Mouse (Mus musculus) MEL (cell line): ENCODE results near the gene Tm4sf5. TPM values are rescaled to one million over a fixed set of nuclear protein-coding genes. Genes with fewer than 3 reads are reported as not detected.
A peak's percentile ranks its signal among the peaks of the same experiment; 100 is the strongest.

Experiments
- DNase-seq: peaks from one replicate; pipeline ENCODE4 v3.0.0; 2011; ENCODE audit warnings: low read depth, low spot score
- H3K27ac ChIP-seq: 2 replicates; pipeline ENCODE4 v1.5.1; 2012; ENCODE audit warnings: low read depth, mild to moderate bottlenecking, control low read depth, low read length, moderate library complexity; ENCODE audit not compliant: control insufficient read depth
- H3K27me3 ChIP-seq, 2 experiments: fragments of 150-350 bp in 1 of 2; sonication (generic) in 1 of 2; 2 replicates each; pipeline ENCODE4 v1.6.1; 2012; ENCODE audit warnings: low read length in 2 of 2, mild to moderate bottlenecking in 2 of 2, improper control_type of control experiment in 1 of 2, moderate library complexity in 1 of 2; ENCODE audit not compliant: insufficient read depth in 2 of 2, control insufficient read depth in 1 of 2
- H3K36me3 ChIP-seq, 2 experiments: 2 replicates each; pipeline ENCODE4 v1.6.1; 2012 to 2014; ENCODE audit warnings: low read length in 2 of 2, improper control_type of control experiment in 1 of 2, inconsistent platforms in 1 of 2, mild to moderate bottlenecking in 1 of 2; ENCODE audit not compliant: insufficient read depth in 2 of 2, control insufficient read depth in 1 of 2
- H3K4me1 ChIP-seq, 2 experiments: fragments of 150-350 bp in 1 of 2; sonication (generic) in 1 of 2; 2 replicates each; pipeline ENCODE4 v1.6.1; 2012; ENCODE audit warnings: low read length in 2 of 2, improper control_type of control experiment in 1 of 2, mild to moderate bottlenecking in 1 of 2; ENCODE audit not compliant: insufficient read depth in 2 of 2, control insufficient read depth in 1 of 2
- H3K4me3 ChIP-seq, 2 experiments: fragments of 150-350 bp in 1 of 2; sonication (generic) in 1 of 2; 2 replicates each; pipeline ENCODE4 v1.5.1; 2012; ENCODE audit warnings: low read depth in 2 of 2, low read length in 2 of 2, mild to moderate bottlenecking in 2 of 2, moderate library complexity in 2 of 2, control low read depth in 1 of 2, improper control_type of control experiment in 1 of 2; ENCODE audit not compliant: control insufficient read depth in 1 of 2, insufficient read depth in 1 of 2
- H3K79me2 ChIP-seq: 2 replicates; pipeline ENCODE4 v1.6.1; 2012; ENCODE audit warnings: mild to moderate bottlenecking, low read length, moderate library complexity; ENCODE audit not compliant: control insufficient read depth, poor library complexity, insufficient read depth
- H3K9ac ChIP-seq: 2 replicates; pipeline ENCODE4 v1.6.1; 2012; ENCODE audit warnings: low read depth, mild to moderate bottlenecking, control low read depth, low read length, moderate library complexity; ENCODE audit not compliant: control insufficient read depth, poor library complexity, severe bottlenecking
- H3K9me3 ChIP-seq: fragments of 150-350 bp; sonication (generic); replicated peaks from 2 replicates; pipeline ENCODE4 v1.6.1; 2012; ENCODE audit warnings: mild to moderate bottlenecking, low read length, improper control_type of control experiment, moderate library complexity; ENCODE audit not compliant: insufficient read depth
- BHLHE40 ChIP-seq: IDR thresholded peaks from 2 replicates; pipeline ENCODE4 v1.6.1; 2012; ENCODE audit warnings: low read depth, mild to moderate bottlenecking, inconsistent platforms, low read length, improper control_type of control experiment, borderline replicate concordance
- CHD2 ChIP-seq: IDR thresholded peaks from 2 replicates; pipeline ENCODE4 v1.6.1; 2011; ENCODE audit warnings: low read length, improper control_type of control experiment
- CTCF ChIP-seq, 3 experiments: IDR thresholded peaks in 2 of 3; conservative IDR thresholded peaks in 1 of 3; 2 replicates each; pipeline ENCODE4 v1.5.1; 2011 to 2012; ENCODE audit warnings: low read length in 3 of 3, low read depth in 2 of 3, mild to moderate bottlenecking in 2 of 3, improper control_type of control experiment in 1 of 3, inconsistent platforms in 1 of 3, mixed read lengths in 1 of 3, moderate library complexity in 1 of 3; ENCODE audit not compliant: control insufficient read depth in 1 of 3, insufficient read depth in 1 of 3, poor library complexity in 1 of 3, severe bottlenecking in 1 of 3
- EP300 ChIP-seq, 2 experiments: IDR thresholded peaks; 2 replicates each; pipeline ENCODE4 v1.6.1; 2011; ENCODE audit warnings: improper control_type of control experiment in 2 of 2, low read length in 2 of 2, low read depth in 1 of 2, mild to moderate bottlenecking in 1 of 2
- ETS1 ChIP-seq: IDR thresholded peaks from 2 replicates; pipeline ENCODE4 v1.6.1; 2012; ENCODE audit warnings: low read depth, mild to moderate bottlenecking, inconsistent platforms, low read length, improper control_type of control experiment, moderate library complexity
- HCFC1 ChIP-seq: IDR thresholded peaks from 2 replicates; pipeline ENCODE4 v1.6.1; 2012; ENCODE audit warnings: low read depth, mild to moderate bottlenecking, inconsistent platforms, low read length, improper control_type of control experiment, moderate library complexity
- JUND ChIP-seq: IDR thresholded peaks from 2 replicates; pipeline ENCODE4 v1.6.1; 2011; ENCODE audit warnings: low read depth, mild to moderate bottlenecking, improper control_type of control experiment, low read length
- MAFK ChIP-seq: IDR thresholded peaks from 2 replicates; pipeline ENCODE4 v1.6.1; 2011; ENCODE audit warnings: low read depth, mild to moderate bottlenecking, low read length, improper control_type of control experiment, borderline replicate concordance
- MAX ChIP-seq: IDR thresholded peaks from 2 replicates; pipeline ENCODE4 v1.6.1; 2011; ENCODE audit warnings: low read length, improper control_type of control experiment
- MXI1 ChIP-seq: IDR thresholded peaks from 2 replicates; pipeline ENCODE4 v1.6.1; 2011; ENCODE audit warnings: mild to moderate bottlenecking, low read depth, low read length, improper control_type of control experiment
- NELFE ChIP-seq: IDR thresholded peaks from 2 replicates; pipeline ENCODE4 v1.6.1; 2011; ENCODE audit warnings: low read depth, low read length, improper control_type of control experiment
- NRF1 ChIP-seq: IDR thresholded peaks from 2 replicates; pipeline ENCODE4 v1.6.1; 2014; ENCODE audit warnings: low read depth, mild to moderate bottlenecking, inconsistent platforms, low read length, improper control_type of control experiment, moderate library complexity; ENCODE audit not compliant: poor library complexity, insufficient read depth, severe bottlenecking
- POLR2A ChIP-seq, 2 experiments: IDR thresholded peaks; 2 replicates each; pipeline ENCODE4 v1.6.1; 2011 to 2012; ENCODE audit warnings: low read length in 2 of 2, mild to moderate bottlenecking in 2 of 2, control low read depth in 1 of 2, improper control_type of control experiment in 1 of 2, low read depth in 1 of 2, moderate library complexity in 1 of 2; ENCODE audit not compliant: control insufficient read depth in 1 of 2, insufficient read depth in 1 of 2, poor library complexity in 1 of 2
- POLR2AphosphoS2 ChIP-seq: IDR thresholded peaks from 2 replicates; pipeline ENCODE4 v1.6.1; 2011; ENCODE audit warnings: low read length, improper control_type of control experiment
- POLR2AphosphoS5 ChIP-seq: IDR thresholded peaks from 2 replicates; pipeline ENCODE4 v1.6.1; 2012; ENCODE audit warnings: low read depth, borderline replicate concordance, mild to moderate bottlenecking, inconsistent platforms, low read length, moderate library complexity, mixed read lengths
- RAD21 ChIP-seq: IDR thresholded peaks from 2 replicates; pipeline ENCODE4 v1.6.1; 2011; ENCODE audit warnings: mild to moderate bottlenecking, low read depth, low read length, improper control_type of control experiment
- SMC3 ChIP-seq: IDR thresholded peaks from 2 replicates; pipeline ENCODE4 v1.6.1; 2011; ENCODE audit warnings: low read depth, low read length, improper control_type of control experiment
- TAL1 ChIP-seq: IDR thresholded peaks from 2 replicates; pipeline ENCODE4 v1.6.1; 2012; ENCODE audit warnings: mild to moderate bottlenecking, inconsistent platforms, low read length, moderate library complexity, mixed read lengths
- TBP ChIP-seq: IDR thresholded peaks from 2 replicates; pipeline ENCODE4 v1.8.0; 2011; ENCODE audit warnings: low read depth, low read length, improper control_type of control experiment
- USF1 ChIP-seq: IDR thresholded peaks from 2 replicates; pipeline ENCODE4 v1.6.1; 2014; ENCODE audit warnings: low read depth, mild to moderate bottlenecking, inconsistent platforms, low read length, improper control_type of control experiment, moderate library complexity
- USF2 ChIP-seq, 2 experiments: IDR thresholded peaks; 2 replicates each; pipeline ENCODE4 v1.6.1; 2011 to 2012; ENCODE audit warnings: improper control_type of control experiment in 2 of 2, low read length in 2 of 2, borderline replicate concordance in 1 of 2, inconsistent platforms in 1 of 2, low read depth in 1 of 2, mild to moderate bottlenecking in 1 of 2; ENCODE audit not compliant: insufficient read depth in 1 of 2
- ZC3H11A ChIP-seq: IDR thresholded peaks from 2 replicates; pipeline ENCODE4 v1.6.1; 2012; ENCODE audit warnings: low read depth, mild to moderate bottlenecking, inconsistent platforms, low read length, improper control_type of control experiment
- ZKSCAN1 ChIP-seq: IDR thresholded peaks from 2 replicates; pipeline ENCODE4 v1.6.1; 2012; ENCODE audit warnings: low read depth, mild to moderate bottlenecking, inconsistent platforms, low read length, improper control_type of control experiment, moderate library complexity
- ZMIZ1 ChIP-seq: IDR thresholded peaks from 2 replicates; pipeline ENCODE4 v1.6.1; 2012; ENCODE audit warnings: low read depth, mild to moderate bottlenecking, inconsistent platforms, low read length, improper control_type of control experiment, moderate library complexity
- polyA plus RNA-seq, 2 experiments: library from polyadenylated mRNA; stranded (reverse) in 1 of 2; unstranded in 1 of 2; fragments of >175 nt in 1 of 2; fragments of >200 nt in 1 of 2; gene quantifications; 2 replicates each; pipeline versions ENCODE4 v1.2.1 to v1.2.4; 2012; ENCODE audit warnings: low replicate concordance in 2 of 2, low read depth in 1 of 2; ENCODE audit not compliant: insufficient read length in 2 of 2, insufficient read depth in 1 of 2, missing spikeins in 1 of 2
- total RNA-seq: library from RNA; depleted of rRNA; stranded (reverse); fragments of 300-350 nt; gene quantifications from 2 replicates; pipeline ENCODE4 v1.2.3, GENCODE M21; 2012

Gene Tm4sf5
- total and polyA plus RNA-seq, 3 experiments, result 0.21 to 0.27 TPM; not detected in 1

DNA sequence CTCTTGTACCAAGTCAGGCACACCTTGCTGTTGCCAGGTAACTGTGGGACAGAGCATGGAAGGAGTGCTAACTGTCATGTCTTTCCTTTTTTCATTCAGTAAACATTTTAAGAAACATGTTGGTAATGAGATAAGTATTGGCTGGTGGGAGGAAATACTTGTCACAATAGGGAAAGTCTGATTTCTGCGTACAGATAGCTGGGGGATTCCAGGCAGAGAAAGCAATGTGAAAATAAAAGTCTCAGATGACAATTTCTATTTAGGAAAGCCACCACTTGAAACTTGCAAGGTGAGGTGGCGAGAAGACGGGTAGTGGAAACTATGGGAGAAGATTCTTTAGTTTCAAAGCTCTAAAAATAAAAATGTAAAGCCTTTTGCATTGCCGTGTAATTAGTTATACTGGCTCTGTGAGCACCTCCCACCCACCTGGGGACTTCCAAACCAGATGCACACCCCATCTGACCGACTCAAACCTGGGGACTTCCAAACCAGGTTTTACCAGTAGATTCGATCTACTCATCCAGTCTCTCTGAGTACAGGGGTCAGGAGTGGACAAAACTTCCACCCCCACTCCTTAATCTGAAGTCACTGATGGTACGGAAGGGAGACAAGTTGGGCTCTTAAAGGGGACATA lies 7.8 kb downstream of the Tm4sf5 start (continued):
- no peak for TF ChIP-seq USF1
- TF ChIP-seq NELFE, result no peak
- no peak for TF ChIP-seq USF2 (IDR thresholded peaks at IDR 0.05; ENCODE audit: borderline replicate concordance in 1 of 2, insufficient read depth in 1 of 2, low read depth in 1 of 2, low read length in 2 of 2)
- TF ChIP-seq MAFK, result no peak
- TF ChIP-seq CHD2, result no peak
- TF ChIP-seq ZC3H11A, result peak; percentile 4; the same call in 1 of the 2 replicates
- TF ChIP-seq JUND, result no peak
- peak; percentile 63 for TF ChIP-seq MXI1
- peak; percentile 88 for TF ChIP-seq EP300 (IDR thresholded peaks at IDR 0.05; ENCODE audit: low read depth in 1 of 2, low read length in 2 of 2)
- no peak for TF ChIP-seq TBP
- no peak for TF ChIP-seq ZMIZ1
- no peak for TF ChIP-seq RAD21
- TF ChIP-seq BHLHE40, result no peak
- TF ChIP-seq TAL1, result no peak
- TF ChIP-seq ZKSCAN1, result no peak
- TF ChIP-seq POLR2A (IDR thresholded peaks at IDR 0.05; ENCODE audit: control insufficient read depth in 1 of 2, insufficient read depth in 1 of 2, low read depth in 1 of 2, low read length in 2 of 2, poor library complexity in 1 of 2), result no peak
- no peak for TF ChIP-seq POLR2AphosphoS5
- no peak; the same call in 1 of the 2 replicates for TF ChIP-seq MAX
- TF ChIP-seq HCFC1, result no peak
- no peak for TF ChIP-seq POLR2AphosphoS2
- no peak for TF ChIP-seq SMC3
- no peak for TF ChIP-seq NRF1

DNA sequence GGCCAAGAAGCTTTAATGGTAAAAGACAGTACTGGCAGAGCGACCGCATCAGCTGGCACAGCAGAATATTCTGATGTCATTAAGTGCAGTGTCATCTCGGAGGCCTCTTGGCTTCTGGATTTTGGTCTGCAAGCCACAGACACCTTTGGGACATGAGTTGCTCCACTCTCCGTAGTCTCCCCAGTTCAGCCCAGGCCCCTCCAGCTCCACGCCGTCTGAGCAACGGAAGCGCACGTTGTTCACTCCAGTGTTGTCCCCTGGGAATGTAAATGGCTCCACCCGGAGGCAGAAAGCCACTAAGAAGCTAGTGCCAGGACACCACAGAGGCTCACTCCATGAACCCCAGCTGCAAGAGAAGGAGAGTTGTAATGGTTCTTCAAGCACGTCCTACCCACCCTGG lies 8.5 kb downstream of the Tm4sf5 start:
- Histone ChIP-seq H3K4me3 (no peak overlapping the region), H3K9ac (no peak overlapping the region; the same call in 1 of the 2 replicates)
- peak; percentile 40 for DNase-seq

More for the DNA sequence above, 8.5 kb downstream of the Tm4sf5 start:
- Histone ChIP-seq H3K79me2 (no peaks in the 10 kb centered on the region), H3K9me3 (no peaks in the 10 kb centered on the region), H3K36me3 (peaks cover 0 to 27% of the 10 kb centered on the region in 2 experiments; a peak in 2 of 4 replicates), H3K4me1 (peaks cover 15 to 27% of the 10 kb centered on the region in 2 experiments), H3K27ac (no peak overlapping the region), H3K27me3 (no peaks in the 10 kb centered on the region)
- TF ChIP-seq ETS1 (0 out of 2 replicates have a peak, but pooled peaks have one; percentile 8), POLR2A (IDR thresholded peaks at IDR 0.05; ENCODE audit: control insufficient read depth in 1 of 2, insufficient read depth in 1 of 2, low read depth in 1 of 2, low read length in 2 of 2, poor library complexity in 1 of 2) (no peak), CTCF (IDR thresholded peaks at IDR 0.05 in 2 of 3, conservative IDR thresholded peaks at IDR 0.05 in 1 of 3; ENCODE audit: control insufficient read depth in 1 of 3, insufficient read depth in 1 of 3, low read depth in 2 of 3, low read length in 3 of 3, poor library complexity in 1 of 3, severe bottlenecking in 1 of 3) (peak in 2 of 3 experiments; percentile 34 to 44; a peak in 3 of 6 replicates), TAL1 (no peak), POLR2AphosphoS5 (no peak), SMC3 (peak; percentile 37), JUND (no peak), RAD21 (peak; percentile 34)
